Mouse (Mus musculus): ENCODE results near the gene Armc12.

Gene Armc12

DNA sequence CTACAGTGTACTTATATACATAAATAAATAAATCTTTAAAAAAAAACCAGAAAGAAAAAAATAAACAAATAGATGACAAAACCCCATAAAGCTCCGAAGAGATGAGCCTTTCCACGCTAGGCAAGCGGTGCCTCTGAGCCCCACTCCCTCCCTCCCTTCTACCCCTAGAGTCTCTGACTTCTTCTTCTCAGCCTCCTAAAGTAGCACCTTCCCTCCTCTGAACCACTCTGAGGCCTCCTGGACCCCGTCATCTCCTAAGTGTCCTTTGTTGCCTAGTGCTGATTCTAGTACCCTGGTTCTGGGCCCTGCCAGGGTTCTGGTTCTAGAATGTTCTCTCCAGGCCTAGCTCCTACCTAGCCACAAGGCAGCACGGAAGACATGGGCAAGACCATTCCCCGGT lies at the start of gene Armc12:
Armc12 (plus strand) TSS at position 301 of the 400 bp plus-strand sequence.
- ATAC-seq (ENCODE audit: insufficient number of reproducible peaks, low FRiP score, low TSS enrichment): no peak

GRCm38 (mm10) chr17:28484704-28485445 lies 45.7 kb upstream of the Armc12 start:
- ATAC-seq (ENCODE audit: insufficient number of reproducible peaks, low FRiP score, low TSS enrichment): no peak

DNA sequence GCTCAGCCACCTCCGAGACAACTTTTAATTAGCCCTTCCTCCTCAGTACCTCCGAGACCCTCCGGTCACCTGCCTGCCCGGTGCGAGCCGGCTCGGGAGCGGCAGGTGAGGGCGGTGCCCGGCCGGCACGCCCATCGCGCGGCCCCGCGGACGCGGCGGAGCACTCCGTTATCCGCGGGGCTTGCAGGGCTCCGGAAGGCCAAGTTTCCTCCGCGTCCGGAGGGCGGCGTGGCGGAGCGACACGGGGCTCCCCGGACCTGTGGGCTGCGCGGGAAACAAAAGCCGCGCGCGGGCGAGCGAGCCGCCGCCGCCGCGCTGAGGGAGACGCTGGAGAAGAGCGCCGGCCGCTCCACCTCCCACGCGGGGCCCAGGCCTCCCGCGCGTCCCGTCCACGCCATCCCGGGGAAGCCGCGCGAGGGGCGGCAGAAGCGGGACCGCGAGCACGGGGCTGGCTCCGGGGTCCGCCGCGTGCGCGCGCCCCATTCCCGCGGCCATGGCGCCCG lies 45.1 kb upstream of the Armc12 start:
- ATAC-seq (ENCODE audit: insufficient number of reproducible peaks, low FRiP score, low TSS enrichment): 0 out of 2 replicates have a peak, but pooled peaks have one; percentile 42

DNA sequence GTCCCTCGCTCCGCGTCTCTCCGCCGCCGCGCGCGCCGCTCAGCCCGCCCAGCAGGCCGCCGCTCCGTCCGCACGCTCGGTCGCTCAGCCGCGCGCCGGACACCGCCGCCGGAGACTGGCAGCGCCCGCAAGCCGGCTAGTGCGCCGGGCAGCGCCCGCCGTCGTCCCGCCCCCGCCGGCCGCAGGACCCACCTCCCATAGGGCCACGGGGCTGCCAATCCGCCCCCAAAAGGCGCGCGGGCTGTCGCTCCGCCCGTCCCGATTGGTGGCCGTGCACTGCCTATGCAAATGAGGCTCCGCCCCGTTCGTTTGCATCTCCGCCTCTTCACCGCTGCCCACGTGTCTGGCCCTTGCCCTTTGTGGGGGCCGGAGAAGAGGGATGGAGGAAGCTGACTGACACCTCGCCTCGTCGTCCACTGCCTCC lies 44.6 kb upstream of the Armc12 start:
- ATAC-seq (ENCODE audit: insufficient number of reproducible peaks, low FRiP score, low TSS enrichment): peak; percentile 98

GRCm38 (mm10) chr17:28486720-28487119 lies 43.9 kb upstream of the Armc12 start:
- no peak for ATAC-seq (ENCODE audit: insufficient number of reproducible peaks, low FRiP score, low TSS enrichment)

GRCm38 (mm10) chr17:28487584-28488257 lies 42.9 kb upstream of the Armc12 start:
- ATAC-seq (ENCODE audit: insufficient number of reproducible peaks, low FRiP score, low TSS enrichment): no peak

DNA sequence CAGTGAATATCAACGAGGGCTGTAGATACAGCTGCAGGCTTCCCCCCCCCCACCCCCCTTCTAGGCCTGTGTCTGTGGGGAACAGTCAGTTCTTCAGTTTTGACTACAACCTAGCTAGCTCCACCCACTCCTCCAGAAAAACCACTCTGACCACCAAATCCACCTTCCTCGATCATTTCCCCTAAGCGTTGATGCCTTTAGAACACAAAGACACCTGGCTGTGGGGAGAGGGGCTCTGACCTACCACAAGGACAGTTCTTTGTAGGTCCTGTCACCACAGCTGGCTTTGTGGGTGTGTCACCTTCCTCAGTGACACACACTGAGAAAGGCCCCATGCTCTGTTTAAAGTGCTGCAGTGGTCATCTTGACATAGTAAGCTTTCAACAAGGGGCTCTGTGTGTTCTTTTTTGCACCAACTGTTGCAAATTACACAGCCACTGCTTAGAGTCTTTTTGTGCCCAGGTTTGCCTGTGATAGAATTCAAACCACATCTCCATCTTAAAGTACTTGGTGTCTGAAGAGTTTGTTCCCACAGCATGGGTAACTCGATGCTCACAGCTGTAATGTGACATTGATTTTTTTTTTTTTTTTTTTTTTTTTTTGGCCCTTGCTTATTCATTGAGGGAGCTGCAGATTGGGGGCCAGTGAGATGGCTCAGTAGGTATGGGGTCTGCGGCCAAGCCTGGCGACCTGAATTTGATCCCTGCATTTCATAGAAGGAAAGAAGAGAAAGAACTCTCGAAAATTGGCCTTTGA lies 42.2 kb upstream of the Armc12 start:
- no peak for ATAC-seq (ENCODE audit: insufficient number of reproducible peaks, low FRiP score, low TSS enrichment)

GRCm38 (mm10) chr17:28491035-28491770 lies 39.4 kb upstream of the Armc12 start:
- no peak for ATAC-seq (ENCODE audit: insufficient number of reproducible peaks, low FRiP score, low TSS enrichment)

GRCm38 (mm10) chr17:28495832-28496231 lies 34.8 kb upstream of the Armc12 start:
- no peak for ATAC-seq (ENCODE audit: insufficient number of reproducible peaks, low FRiP score, low TSS enrichment)

DNA sequence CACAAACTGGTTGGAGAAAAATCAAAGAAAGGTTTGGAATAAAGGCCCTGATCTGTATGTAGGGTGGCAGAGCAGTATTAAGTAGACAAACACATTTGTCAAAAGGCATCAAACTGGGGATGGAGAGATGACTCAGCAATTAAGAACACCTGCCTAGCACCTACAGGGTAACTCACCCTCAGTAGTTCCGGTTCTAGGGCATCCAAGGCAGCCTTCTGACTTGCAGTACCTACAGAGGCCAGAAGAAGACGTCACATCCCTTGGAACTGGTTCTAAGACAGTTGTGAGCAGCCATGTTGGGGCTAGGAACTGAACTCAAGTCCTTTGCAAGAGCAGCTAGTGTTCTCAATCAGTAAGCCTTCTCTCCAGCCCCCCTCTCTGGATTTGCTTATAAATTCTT lies 31.4 kb upstream of the Armc12 start:
- no peak for ATAC-seq (ENCODE audit: insufficient number of reproducible peaks, low FRiP score, low TSS enrichment)

DNA sequence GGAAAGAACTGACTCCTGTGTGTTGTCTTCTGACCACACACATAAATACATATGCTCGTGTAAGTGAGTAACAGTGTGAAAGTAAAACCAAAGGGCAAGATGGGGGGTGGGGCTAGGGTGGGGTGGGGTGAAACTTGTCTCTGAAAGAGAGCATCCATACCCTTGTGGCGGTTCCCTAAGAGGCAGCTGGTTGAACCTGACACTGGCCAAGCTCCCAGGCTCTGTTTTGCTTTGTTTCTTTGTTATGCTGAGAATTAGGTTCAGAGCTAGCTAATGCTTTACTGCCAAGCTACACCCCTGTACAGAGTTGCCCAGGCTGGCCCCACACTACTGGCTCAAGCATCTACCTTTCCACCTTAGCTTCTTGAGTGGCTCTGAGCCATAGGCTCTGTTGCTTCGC lies 30.1 kb upstream of the Armc12 start:
- ATAC-seq (ENCODE audit: insufficient number of reproducible peaks, low FRiP score, low TSS enrichment): no peak

DNA sequence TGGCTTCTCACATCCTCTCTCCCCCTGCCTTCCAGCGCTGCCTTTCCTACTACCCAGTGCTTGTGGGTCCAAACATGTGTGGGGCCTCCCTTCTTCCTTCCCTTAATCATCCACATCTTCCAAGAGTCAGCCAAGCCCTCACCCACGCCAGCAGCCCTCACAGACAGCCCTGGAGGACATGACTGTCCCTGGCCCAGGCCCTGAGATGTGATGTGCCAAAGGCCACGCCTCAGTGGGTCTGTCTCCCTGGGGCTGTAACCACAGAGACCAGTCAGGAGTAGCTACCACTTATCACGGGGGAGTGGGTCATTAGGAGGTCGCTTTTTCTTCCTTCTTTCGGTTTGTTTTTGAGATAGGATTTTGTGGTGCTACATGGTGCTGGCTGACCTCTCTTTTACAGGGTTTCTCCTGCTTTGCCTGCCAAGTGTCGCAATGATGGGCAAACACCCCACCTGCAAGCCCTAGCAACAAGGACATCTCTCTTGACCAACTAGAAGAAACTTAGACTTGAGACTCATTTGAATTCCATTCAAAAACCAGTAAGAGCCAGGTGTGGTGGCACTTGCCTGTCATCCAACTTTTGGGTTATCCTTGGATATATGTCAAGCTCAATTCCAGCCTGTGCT lies 28.3 kb upstream of the Armc12 start:
- ATAC-seq (ENCODE audit: insufficient number of reproducible peaks, low FRiP score, low TSS enrichment): no peak

DNA sequence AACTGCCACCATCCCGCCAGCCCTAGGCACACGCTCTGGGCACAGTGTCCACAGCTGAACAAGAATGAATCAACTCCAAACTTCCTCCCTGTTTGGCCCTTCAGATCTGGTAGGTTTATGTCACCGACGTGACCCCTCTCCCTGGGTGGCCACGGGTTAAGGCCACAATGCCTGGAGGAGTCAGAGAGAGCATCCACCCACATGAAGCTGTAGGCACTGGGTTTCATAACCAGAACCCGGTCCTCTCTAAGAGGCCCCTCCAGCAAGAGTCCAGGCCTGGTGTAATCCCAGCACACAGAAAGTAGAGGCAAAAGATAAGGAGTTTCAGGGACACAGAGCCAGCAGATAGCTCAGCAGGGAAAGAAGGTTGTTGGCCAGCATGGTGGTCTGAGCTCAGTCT lies 26.4 kb upstream of the Armc12 start:
- ATAC-seq (ENCODE audit: insufficient number of reproducible peaks, low FRiP score, low TSS enrichment): no peak

DNA sequence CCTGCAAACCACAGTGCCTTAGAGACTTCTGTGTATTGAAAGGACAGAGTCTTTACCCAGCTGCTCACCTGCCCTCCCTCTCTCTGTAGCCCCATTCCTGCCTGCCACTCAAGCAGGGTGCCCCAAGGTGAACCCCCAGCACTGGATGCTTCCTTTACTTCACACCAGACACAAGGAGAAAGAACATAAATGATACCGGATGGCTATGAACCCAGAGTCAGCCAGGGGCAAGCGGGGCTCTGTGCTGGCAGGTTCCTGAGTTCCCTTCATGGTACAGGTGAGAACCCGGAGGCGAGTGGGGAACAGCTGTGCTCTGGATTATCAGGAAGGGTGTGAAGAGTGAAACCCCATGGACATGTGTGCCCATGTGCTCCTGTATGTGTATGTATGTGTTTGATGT lies 25.0 kb upstream of the Armc12 start:
- ATAC-seq (ENCODE audit: insufficient number of reproducible peaks, low FRiP score, low TSS enrichment): no peak

DNA sequence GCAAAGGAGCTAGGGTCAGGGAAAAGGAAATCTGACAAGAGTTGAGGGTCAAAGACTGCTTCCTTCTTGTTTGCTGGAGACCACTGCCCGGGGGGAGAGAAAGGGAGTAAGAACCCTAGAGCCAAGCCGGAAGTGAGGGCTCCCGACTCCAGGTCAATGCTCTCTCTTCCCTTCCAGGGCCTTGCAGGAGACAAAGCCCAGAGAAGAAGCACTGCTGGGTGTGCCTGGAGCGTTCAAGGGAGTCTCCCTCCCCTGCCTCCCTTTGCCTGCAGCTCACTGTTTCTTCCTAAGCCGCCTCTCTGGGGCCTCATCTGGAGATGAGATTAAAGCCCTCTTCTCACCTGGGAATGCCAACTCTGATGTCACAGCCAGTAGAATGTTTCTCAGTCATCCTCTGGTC lies 23.7 kb upstream of the Armc12 start:
- no peak for ATAC-seq (ENCODE audit: insufficient number of reproducible peaks, low FRiP score, low TSS enrichment)

DNA sequence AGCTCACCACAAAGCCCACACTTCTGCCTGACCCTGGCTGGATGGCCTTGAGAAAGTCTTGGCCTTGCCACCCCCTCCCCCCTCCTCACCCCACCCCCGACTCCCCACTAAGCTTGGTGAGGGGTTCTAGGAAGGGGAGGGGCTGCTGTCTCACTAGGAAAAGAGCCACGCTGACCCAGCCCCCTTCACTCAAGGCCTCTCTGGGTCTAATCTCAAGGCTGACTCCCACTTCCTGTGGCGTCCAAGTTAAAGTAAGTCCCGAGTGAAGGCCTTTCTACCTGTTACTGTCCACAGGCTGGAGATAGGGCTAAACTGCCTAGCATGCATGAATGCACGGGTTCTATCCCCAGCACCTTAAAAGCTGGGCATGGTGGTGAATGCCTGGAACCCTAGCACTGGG lies 23.1 kb upstream of the Armc12 start:
- no peak for ATAC-seq (ENCODE audit: insufficient number of reproducible peaks, low FRiP score, low TSS enrichment)

DNA sequence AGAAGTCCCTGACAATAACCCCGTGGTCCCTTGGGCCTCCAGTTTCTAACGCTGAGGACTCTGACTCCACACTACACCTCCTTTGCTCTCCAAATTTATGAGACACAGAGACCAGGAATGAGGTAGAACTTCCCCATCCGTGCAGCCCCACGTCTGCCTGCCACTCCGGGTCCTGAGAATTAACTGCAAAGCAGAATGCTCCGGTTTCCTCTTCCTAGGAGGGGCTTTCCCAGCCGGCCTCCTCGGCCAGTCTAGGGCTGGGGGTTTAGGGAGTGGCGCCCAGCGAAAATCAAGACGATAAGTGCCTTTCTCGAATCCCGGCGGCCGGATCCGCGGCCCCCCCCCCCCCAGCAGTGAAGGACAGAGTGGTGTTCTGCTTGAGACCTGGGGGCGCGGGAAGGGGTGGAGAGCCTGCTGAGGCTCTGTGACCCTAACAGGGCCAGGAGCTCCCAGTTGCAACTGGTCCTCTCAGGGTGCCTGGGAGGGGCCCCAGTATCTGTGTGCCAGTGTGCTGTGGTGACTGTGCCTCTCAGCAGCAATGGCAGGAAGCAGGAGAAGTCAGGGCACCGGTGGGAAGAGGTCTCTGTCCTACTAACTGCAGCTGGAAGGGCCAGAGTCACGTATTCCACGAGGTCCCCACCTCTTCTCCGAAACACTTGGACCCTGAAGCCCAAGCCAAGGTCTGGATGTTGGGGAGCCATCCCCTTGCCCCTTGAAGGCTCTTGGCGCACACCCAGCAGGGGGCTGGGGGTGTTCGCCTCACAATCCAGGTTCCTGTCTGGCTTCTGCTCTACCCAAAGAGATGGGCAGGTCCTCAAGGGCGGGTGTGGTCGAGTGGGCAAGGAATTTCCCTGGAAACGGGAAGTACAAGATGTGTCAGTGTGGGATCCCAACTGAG lies 19.9 kb upstream of the Armc12 start:
- ATAC-seq (ENCODE audit: insufficient number of reproducible peaks, low FRiP score, low TSS enrichment): no peak

- no peak for ATAC-seq (ENCODE audit: insufficient number of reproducible peaks, low FRiP score, low TSS enrichment)
Measured at GRCm38 (mm10) chr17:28511616-28512541, 18.7 kb upstream of the Armc12 start.
